Mouse (Mus musculus) heart, embryonic 13.5 days (tissue): Measurements from ENCODE around the gene Noxred1. TPM values are rescaled to one million over a fixed set of nuclear protein-coding genes. Genes with fewer than 3 reads are reported as not detected.

Experiments
- ATAC-seq: fragments of 200-750 bp; cut with Nextera tagmentation; 2 replicates; pipeline ENCODE4 v1.8.0; 2017; ENCODE audit warnings: moderate TSS enrichment; ENCODE audit not compliant: insufficient number of reproducible peaks, low FRiP score, low TSS enrichment; ENCODE audit errors: extremely low read depth
- H3K27ac ChIP-seq: fragments of 300-500 bp; sonication (generic); replicated peaks from 2 replicates; pipeline ENCODE4 v1.5.1; 2015; ENCODE audit warnings: moderate library complexity, mild to moderate bottlenecking, inconsistent platforms
- H3K27me3 ChIP-seq: fragments of 300-500 bp; sonication (generic); replicated peaks from 2 replicates; pipeline ENCODE4 v1.6.1; 2015; ENCODE audit warnings: mild to moderate bottlenecking, inconsistent platforms
- H3K36me3 ChIP-seq: fragments of 300-500 bp; sonication (generic); 2 replicates; pipeline ENCODE4 v1.6.1; 2015; ENCODE audit warnings: mild to moderate bottlenecking, inconsistent platforms
- H3K4me1 ChIP-seq: fragments of 300-500 bp; sonication (generic); 2 replicates; pipeline ENCODE4 v1.6.1; 2015; ENCODE audit warnings: inconsistent platforms
- H3K4me2 ChIP-seq: fragments of 300-500 bp; sonication (generic); 2 replicates; pipeline ENCODE4 v1.6.1; 2015; ENCODE audit warnings: inconsistent platforms, mild to moderate bottlenecking, moderate library complexity
- H3K4me3 ChIP-seq: fragments of 300-500 bp; sonication (generic); 2 replicates; pipeline ENCODE4 v1.5.1; 2015; ENCODE audit warnings: moderate library complexity, mild to moderate bottlenecking, inconsistent platforms
- H3K9ac ChIP-seq: fragments of 300-500 bp; sonication (generic); 2 replicates; pipeline ENCODE4 v1.6.1; 2015; ENCODE audit warnings: inconsistent platforms, mild to moderate bottlenecking, moderate library complexity
- H3K9me3 ChIP-seq: fragments of 300-500 bp; sonication (generic); 2 replicates; pipeline ENCODE4 v1.6.1; 2016; ENCODE audit warnings: inconsistent platforms
- WGBS: fragments of 180-500 bp; shearing (Covaris S2); methylation state at CpG from one replicate; pipeline ENCODE4 v1.1.7; 2015; ENCODE audit warnings: mixed read lengths; 5-methylcytosine and 5-hydroxymethylcytosine counted together
- polyA plus RNA-seq: library from polyadenylated mRNA; unstranded; fragments of >200 nt; fragmentation: Nextera tagmentation; extraction: Ambion mirVana; gene quantifications from 2 replicates; pipeline ENCODE4 v1.2.1, GENCODE M21; 2015

The Noxred1 gene
- polyA plus RNA-seq, 1 experiment from 2014 or later = 0.80 TPM

GRCm38 (mm10) chr12:87267682-87268081, 29.1 kb upstream of the Noxred1 start:
- Histone ChIP-seq H3K9ac (peak overlapping the region; percentile 96), H3K9me3 (no peaks in the 10 kb centered on the region), H3K27me3 (no peaks in the 10 kb centered on the region), H3K4me3 (peak overlapping the region; percentile 72), H3K4me1 (peaks cover 27% of the 10 kb centered on the region), H3K36me3 (peaks cover 58% of the 10 kb centered on the region), H3K4me2 (peak overlapping the region; percentile 86), H3K27ac (no peak overlapping the region; the same call in 1 of the 2 replicates)
- ATAC-seq = no peak
- WGBS = 16% methylated on average over 4 of the region's 4 CpGs

- Histone ChIP-seq H3K36me3 (peaks cover 58% of the 10 kb centered on the region), H3K27me3 (no peaks in the 10 kb centered on the region), H3K27ac (peak overlapping the region; percentile 96), H3K9me3 (no peaks in the 10 kb centered on the region), H3K4me2 (peak overlapping the region; percentile 86), H3K9ac (peak overlapping the region; percentile 96), H3K4me1 (peaks cover 27% of the 10 kb centered on the region), H3K4me3 (peak overlapping the region; percentile 72)
- WGBS = under 1% methylated on average over 31 of the region's 31 CpGs
- no peak for ATAC-seq
Measured at GRCm38 (mm10) chr12:87266827-87267603, 28.5 kb upstream of the Noxred1 start.

GRCm38 (mm10) chr12:87266108-87266826, 27.7 kb upstream of the Noxred1 start, which contains the start of the genes Vipas39 and Ahsa1:
Gene Vipas39 (minus strand): TSS chr12:87266256.
Gene Ahsa1 (plus strand): TSS chr12:87266479.
- Histone ChIP-seq H3K27ac (peak within 1 kb of the TSS; percentile 96), H3K9ac (peak within 1 kb of the TSS; percentile 96), H3K27me3 (no peaks in the 10 kb centered on the region), H3K4me2 (peak within 1 kb of the TSS; percentile 86), H3K9me3 (no peaks in the 10 kb centered on the region), H3K36me3 (peaks cover 58% of the 10 kb centered on the region), H3K4me3 (peak within 1 kb of the TSS; percentile 72), H3K4me1 (peaks cover 27% of the 10 kb centered on the region)
- peak; percentile 96 for ATAC-seq
- under 1% methylated on average over 31 of the region's 31 CpGs for WGBS

- Histone ChIP-seq H3K4me3 (peak overlapping the region; percentile 72), H3K9me3 (no peaks in the 10 kb centered on the region), H3K27ac (peak overlapping the region; percentile 96), H3K27me3 (no peaks in the 10 kb centered on the region), H3K9ac (peak overlapping the region; percentile 87), H3K4me2 (peak overlapping the region; percentile 83), H3K4me1 (peaks cover 27% of the 10 kb centered on the region), H3K36me3 (peaks cover 58% of the 10 kb centered on the region)
- WGBS = 13% methylated on average over 11 of the region's 11 CpGs
- ATAC-seq = no peak
Measured at GRCm38 (mm10) chr12:87265444-87265843, 26.9 kb upstream of the Noxred1 start.

GRCm38 (mm10) chr12:87260562-87260961, 22.0 kb upstream of the Noxred1 start:
- Histone ChIP-seq H3K36me3 (peaks cover 83% of the 10 kb centered on the region), H3K27me3 (no peaks in the 10 kb centered on the region), H3K4me2 (no peak overlapping the region), H3K27ac (no peak overlapping the region), H3K9ac (no peak overlapping the region), H3K4me1 (peaks cover 13% of the 10 kb centered on the region), H3K4me3 (no peak overlapping the region), H3K9me3 (no peaks in the 10 kb centered on the region)
- WGBS = 96% methylated on average over 8 of the region's 8 CpGs
- no peak for ATAC-seq

- Histone ChIP-seq H3K9ac (no peak overlapping the region), H3K27me3 (no peaks in the 10 kb centered on the region), H3K4me3 (no peak overlapping the region), H3K4me1 (no peaks in the 10 kb centered on the region), H3K9me3 (no peaks in the 10 kb centered on the region), H3K36me3 (peaks cover 98% of the 10 kb centered on the region), H3K27ac (no peak overlapping the region), H3K4me2 (no peak overlapping the region)
- ATAC-seq = no peak
- WGBS = 83% methylated on average over 5 of the region's 5 CpGs
Measured at GRCm38 (mm10) chr12:87256629-87257028, 18.1 kb upstream of the Noxred1 start.

- no peak overlapping the region for H3K4me2 ChIP-seq
- 90% methylated on average over 6 of the region's 6 CpGs for WGBS
- H3K27me3 ChIP-seq = no peaks in the 10 kb centered on the region
- no peak overlapping the region for H3K4me3 ChIP-seq
- no peak overlapping the region for H3K27ac ChIP-seq
- H3K9ac ChIP-seq = no peak overlapping the region
- no peaks in the 10 kb centered on the region for H3K4me1 ChIP-seq
- peaks cover 99% of the 10 kb centered on the region for H3K36me3 ChIP-seq
- no peak for ATAC-seq
- H3K9me3 ChIP-seq = no peaks in the 10 kb centered on the region
Measured at GRCm38 (mm10) chr12:87253878-87254277, 15.3 kb upstream of the Noxred1 start.

- Histone ChIP-seq H3K9ac (no peak overlapping the region), H3K9me3 (no peaks in the 10 kb centered on the region), H3K4me1 (no peaks in the 10 kb centered on the region), H3K27me3 (no peaks in the 10 kb centered on the region), H3K27ac (no peak overlapping the region), H3K4me3 (no peak overlapping the region), H3K4me2 (no peak overlapping the region), H3K36me3 (peaks cover 94% of the 10 kb centered on the region)
- no peak for ATAC-seq
- WGBS = 85% methylated on average over 6 of the region's 6 CpGs
Measured at GRCm38 (mm10) chr12:87250161-87250560, 11.6 kb upstream of the Noxred1 start.

GRCm38 (mm10) chr12:87236882-87237483, 1.5 kb downstream of the Noxred1 start:
- H3K4me1 ChIP-seq = peaks cover 18% of the 10 kb centered on the region
- H3K27ac ChIP-seq = no peak overlapping the region
- H3K9ac ChIP-seq = no peak overlapping the region
- H3K36me3 ChIP-seq = peaks cover 44% of the 10 kb centered on the region
- H3K27me3 ChIP-seq = no peaks in the 10 kb centered on the region
- no peak overlapping the region for H3K4me2 ChIP-seq
- no peaks in the 10 kb centered on the region for H3K9me3 ChIP-seq
- no peak for ATAC-seq
- WGBS = 83% methylated on average over 5 of the region's 5 CpGs
- H3K4me3 ChIP-seq = no peak overlapping the region

GRCm38 (mm10) chr12:87230379-87230895, 8.1 kb downstream of the Noxred1 start:
- no peaks in the 10 kb centered on the region for H3K9me3 ChIP-seq
- no peak overlapping the region for H3K27ac ChIP-seq
- H3K9ac ChIP-seq = no peak overlapping the region
- no peak for ATAC-seq
- peaks cover 4% of the 10 kb centered on the region for H3K4me1 ChIP-seq
- no peak overlapping the region for H3K4me3 ChIP-seq
- H3K27me3 ChIP-seq = no peaks in the 10 kb centered on the region
- H3K4me2 ChIP-seq = no peak overlapping the region
- no peaks in the 10 kb centered on the region for H3K36me3 ChIP-seq

- no peak for ATAC-seq
- WGBS = 81% methylated on average over 2 of the region's 2 CpGs
- no peaks in the 10 kb centered on the region for H3K36me3 ChIP-seq
Measured at GRCm38 (mm10) chr12:87229633-87230032, 8.9 kb downstream of the Noxred1 start.

More at GRCm38 (mm10) chr12:87229633-87230032, 8.9 kb downstream of the Noxred1 start:
- no peak overlapping the region for H3K9ac ChIP-seq
- no peak overlapping the region for H3K27ac ChIP-seq
- no peaks in the 10 kb centered on the region for H3K9me3 ChIP-seq
- H3K27me3 ChIP-seq = no peaks in the 10 kb centered on the region
- no peak overlapping the region for H3K4me2 ChIP-seq
- no peak overlapping the region for H3K4me3 ChIP-seq
- peaks cover 10% of the 10 kb centered on the region for H3K4me1 ChIP-seq
